Mouse (Mus musculus) spleen, postnatal 14 days (tissue): ENCODE results near the gene Ubap1.

Experiments used
- DNase-seq, 2 experiments: peaks; one replicate each; pipeline ENCODE4 v3.0.0; 2021 to 2022; ENCODE audit warnings: low spot score in 2 of 2

The Ubap1 gene

GRCm38 (mm10) chr4:41348584-41349198, at the start of gene Ubap1:
Gene Ubap1, plus strand, starts transcription at chr4:41348996.
- peak; percentile 81 to 88 for DNase-seq

- no peak for DNase-seq
These were observed 45.1 kb upstream of the Ubap1 start for GRCm38 (mm10) chr4:41303671-41304070.

GRCm38 (mm10) chr4:41304302-41304701, 44.5 kb upstream of the Ubap1 start:
- no peak for DNase-seq

GRCm38 (mm10) chr4:41307406-41307805, 41.4 kb upstream of the Ubap1 start:
- no peak for DNase-seq

GRCm38 (mm10) chr4:41310567-41311563, 37.9 kb upstream of the Ubap1 start:
- DNase-seq: no peak

- DNase-seq: no peak
These were observed 35.1 kb upstream of the Ubap1 start for GRCm38 (mm10) chr4:41313722-41314121.

GRCm38 (mm10) chr4:41314141-41315129, 34.4 kb upstream of the Ubap1 start, which contains the start of gene Dcaf12:
Gene Dcaf12, minus strand, starts transcription at chr4:41314889.
- peak; percentile 89 to 92 for DNase-seq

- DNase-seq: no peak
These were observed 33.6 kb upstream of the Ubap1 start for GRCm38 (mm10) chr4:41315173-41315572.

GRCm38 (mm10) chr4:41318267-41318666, 30.5 kb upstream of the Ubap1 start:
- no peak for DNase-seq

- no peak for DNase-seq
These were observed 27.8 kb upstream of the Ubap1 start for GRCm38 (mm10) chr4:41320971-41321370.

GRCm38 (mm10) chr4:41326876-41327275, 21.9 kb upstream of the Ubap1 start:
- no peak for DNase-seq

- DNase-seq: no peak
These were observed 19.3 kb upstream of the Ubap1 start for GRCm38 (mm10) chr4:41329481-41329880.

GRCm38 (mm10) chr4:41331085-41331484, 17.7 kb upstream of the Ubap1 start:
- peak; percentile 28 to 45 for DNase-seq

- DNase-seq: no peak
These were observed 16.9 kb upstream of the Ubap1 start for GRCm38 (mm10) chr4:41331698-41332421.

- no peak for DNase-seq
These were observed 12.2 kb upstream of the Ubap1 start for GRCm38 (mm10) chr4:41336546-41336945.

GRCm38 (mm10) chr4:41340912-41341550, 7.8 kb upstream of the Ubap1 start:
- no peak for DNase-seq

- no peak for DNase-seq
These were observed 2.8 kb upstream of the Ubap1 start for GRCm38 (mm10) chr4:41346011-41346410.

- DNase-seq: no peak
These were observed 957 bp upstream of the Ubap1 start for GRCm38 (mm10) chr4:41347839-41348238.

GRCm38 (mm10) chr4:41349199-41349591, 399 bp downstream of the Ubap1 start:
- peak; percentile 27 to 40 for DNase-seq

GRCm38 (mm10) chr4:41352758-41353157, 4.0 kb downstream of the Ubap1 start:
- DNase-seq: peak in 1 of 2 experiments; percentile 15
